Mouse (Mus musculus) embryo, embryonic 10.5 days (tissue): Measurements from ENCODE around the gene Atp9a.
A peak's percentile ranks its signal among the peaks of the same experiment; 100 is the strongest.

ENCODE experiments used
- DNase-seq: peaks from one replicate; pipeline ENCODE4 v3.0.0-alpha.2; 2015; ENCODE audit warnings: low spot score

Gene Atp9a

GRCm38 (mm10) chr2:168640460-168640859, 101.7 kb downstream of the Atp9a start:
- no peak for DNase-seq

- DNase-seq = no peak
Observed at GRCm38 (mm10) chr2:168634881-168635280, 107.3 kb downstream of the Atp9a start.

- DNase-seq = peak; percentile 60
Observed at GRCm38 (mm10) chr2:168633301-168633816, 108.8 kb downstream of the Atp9a start.

- DNase-seq = no peak
Observed at GRCm38 (mm10) chr2:168632543-168632942, 109.7 kb downstream of the Atp9a start.

- DNase-seq = peak; percentile 89
Observed at GRCm38 (mm10) chr2:168628787-168629186, 113.4 kb downstream of the Atp9a start.

GRCm38 (mm10) chr2:168627829-168628770, 114.1 kb downstream of the Atp9a start:
- no peak for DNase-seq

- no peak for DNase-seq
Observed at GRCm38 (mm10) chr2:168626385-168626784, 115.8 kb downstream of the Atp9a start.

GRCm38 (mm10) chr2:168625091-168625490, 117.1 kb downstream of the Atp9a start:
- DNase-seq = no peak

GRCm38 (mm10) chr2:168621111-168621802, 121.0 kb downstream of the Atp9a start:
- DNase-seq = no peak

GRCm38 (mm10) chr2:168618205-168618717, 123.9 kb downstream of the Atp9a start:
- no peak for DNase-seq

GRCm38 (mm10) chr2:168615160-168615559, 127.0 kb downstream of the Atp9a start:
- DNase-seq = no peak

- DNase-seq = peak; percentile 54
Observed at GRCm38 (mm10) chr2:168614170-168614872, 127.9 kb downstream of the Atp9a start.

- no peak for DNase-seq
Observed at GRCm38 (mm10) chr2:168613092-168613880, 128.9 kb downstream of the Atp9a start.

GRCm38 (mm10) chr2:168610941-168611340, 131.3 kb downstream of the Atp9a start:
- no peak for DNase-seq

GRCm38 (mm10) chr2:168609653-168610248, 132.5 kb downstream of the Atp9a start:
- DNase-seq = no peak

GRCm38 (mm10) chr2:168608125-168608564, 134.1 kb downstream of the Atp9a start:
- no peak for DNase-seq

GRCm38 (mm10) chr2:168604655-168605070, 137.5 kb downstream of the Atp9a start:
- DNase-seq = no peak

- DNase-seq = no peak
Observed at GRCm38 (mm10) chr2:168602387-168602741, 139.8 kb downstream of the Atp9a start.

- peak; percentile 82 for DNase-seq
Observed at GRCm38 (mm10) chr2:168601491-168602386, 140.5 kb downstream of the Atp9a start, which contains the start of gene Nfatc2. Gene Nfatc2, minus strand, starts transcription at chr2:168601657.
